14 mouse cellular contexts compared by ENCODE assay signal in genomic region chr11:27280791-27281190, GRCm38 (mm10).
"Had no signal": no experiment of that assay in that cellular context is flagged by ENCODE, and none has a peak within 500 bp of the region (broad histone marks: within the 10 kb centered on the region; RNA-seq: fewer than 3 reads in every experiment).

No protein-coding gene starts in this region.

- H3K4me1 ChIP-seq: limb, embryonic 12.5 days; liver, embryonic 13.5 days; lung, embryonic 15.5 days; megakaryocyte, embryonic 14.5 days; midbrain, embryonic 15.5 days; neural tube, embryonic 12.5 days had no signal

- H3K27me3 ChIP-seq: limb, embryonic 12.5 days; liver, embryonic 13.5 days; lung, embryonic 15.5 days; megakaryocyte, embryonic 14.5 days; midbrain, embryonic 15.5 days; neural tube, embryonic 12.5 days had no signal

- H3K4me2 ChIP-seq: limb, embryonic 12.5 days; liver, embryonic 13.5 days; lung, embryonic 15.5 days; midbrain, embryonic 11.5 days; midbrain, embryonic 15.5 days; neural tube, embryonic 12.5 days had no signal

- H3K27ac ChIP-seq: layer of hippocampus, adult 2 months; limb, embryonic 12.5 days; liver, embryonic 13.5 days; lung, embryonic 15.5 days; macrophage; midbrain, embryonic 15.5 days; neural tube, embryonic 12.5 days; stomach, postnatal 0 days had no signal

- ATAC-seq: liver, postnatal 0 days; midbrain, embryonic 15.5 days had no signal

- H3K9me3 ChIP-seq: midbrain, embryonic 15.5 days had no signal

- H3K36me3 ChIP-seq: limb, embryonic 12.5 days; liver, embryonic 13.5 days; lung, embryonic 15.5 days; midbrain, embryonic 15.5 days; neural tube, embryonic 12.5 days had no signal

- DNase-seq: liver; liver, embryonic 13.5 days; liver, postnatal 0 days; lung, postnatal 14 days; thymus, postnatal 4 days had no signal

- H3K9ac ChIP-seq: limb, embryonic 12.5 days; liver, embryonic 13.5 days; liver, postnatal 0 days; lung, embryonic 15.5 days; midbrain, embryonic 15.5 days; neural tube, embryonic 12.5 days had no signal

- H3K4me3 ChIP-seq: layer of hippocampus, adult 2 months; limb, embryonic 12.5 days; liver, embryonic 13.5 days; lung, embryonic 15.5 days; megakaryocyte, embryonic 14.5 days; midbrain, embryonic 15.5 days; neural tube, embryonic 12.5 days had no signal
